Mouse (Mus musculus): Measurements from ENCODE around the gene Ccr1. TPM values are rescaled to one million over a fixed set of nuclear protein-coding genes. Genes with fewer than 3 reads are reported as not detected.

The Ccr1 gene
- polyA plus RNA-seq, 1 experiment from 2014 or later, result 4.2 TPM

GRCm38 (mm10) chr9:123949432-123949831 is 19.1 kb downstream of the Ccr1 start:
- ATAC-seq (ENCODE audit: insufficient number of reproducible peaks, low FRiP score, low TSS enrichment, low read depth), result no peak
- 81% methylated on average over 2 of the region's 2 CpGs for WGBS

DNA sequence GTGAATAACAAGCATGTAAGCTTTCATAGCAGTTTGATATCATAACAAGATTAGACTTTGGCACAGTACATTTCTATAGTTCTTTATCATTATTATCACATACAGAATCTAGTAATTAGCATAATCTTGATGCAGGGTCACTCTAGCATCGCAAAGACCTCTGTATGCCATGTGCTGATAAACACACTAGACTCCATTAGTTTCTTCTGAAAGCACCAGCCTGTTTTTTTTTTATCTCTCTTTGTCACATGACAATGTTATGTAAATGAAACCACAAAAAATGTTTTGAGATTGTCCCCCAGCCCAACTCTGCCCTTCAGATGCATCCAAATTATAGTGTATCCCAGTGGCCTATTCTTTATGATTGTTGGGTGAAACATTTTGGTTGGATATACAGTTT is 20.7 kb downstream of the Ccr1 start:
- Histone ChIP-seq H3K4me3 (no peak overlapping the region), H3K4me2 (no peak overlapping the region), H3K27ac (no peak overlapping the region), H3K9me3 (no peaks in the 10 kb centered on the region), H3K36me3 (no peaks in the 10 kb centered on the region), H3K9ac (no peak overlapping the region), H3K27me3 (no peaks in the 10 kb centered on the region), H3K4me1 (no peaks in the 10 kb centered on the region)
- ATAC-seq (ENCODE audit: insufficient number of reproducible peaks, low FRiP score, low TSS enrichment, low read depth), result no peak
- 80% methylated on average over 1 of the region's 1 CpGs for WGBS

More at GRCm38 (mm10) chr9:123949432-123949831, 19.1 kb downstream of the Ccr1 start:
- Histone ChIP-seq H3K4me2 (no peak overlapping the region), H3K9ac (no peak overlapping the region), H3K36me3 (no peaks in the 10 kb centered on the region), H3K27ac (no peak overlapping the region), H3K27me3 (no peaks in the 10 kb centered on the region), H3K9me3 (no peaks in the 10 kb centered on the region), H3K4me1 (no peaks in the 10 kb centered on the region), H3K4me3 (no peak overlapping the region)

GRCm38 (mm10) chr9:123942025-123942424 is 26.5 kb downstream of the Ccr1 start:
- WGBS, result 85% methylated on average over 3 of the region's 3 CpGs
- no peaks in the 10 kb centered on the region for H3K9me3 ChIP-seq
- no peak for ATAC-seq (ENCODE audit: insufficient number of reproducible peaks, low FRiP score, low TSS enrichment, low read depth)

GRCm38 (mm10) chr9:123941316-123941715 is 27.2 kb downstream of the Ccr1 start:
- no peak overlapping the region for H3K9ac ChIP-seq
- H3K36me3 ChIP-seq, result no peaks in the 10 kb centered on the region
- H3K4me2 ChIP-seq, result no peak overlapping the region
- ATAC-seq (ENCODE audit: insufficient number of reproducible peaks, low FRiP score, low TSS enrichment, low read depth), result no peak
- H3K9me3 ChIP-seq, result no peaks in the 10 kb centered on the region
- H3K4me3 ChIP-seq, result no peak overlapping the region
- peak overlapping the region; percentile 8; the same call in 1 of the 2 replicates for H3K27ac ChIP-seq
- 70% methylated on average over 2 of the region's 2 CpGs for WGBS
- H3K4me1 ChIP-seq, result no peaks in the 10 kb centered on the region; the same call in 1 of the 2 replicates
- no peaks in the 10 kb centered on the region for H3K27me3 ChIP-seq

More at GRCm38 (mm10) chr9:123942025-123942424, 26.5 kb downstream of the Ccr1 start:
- Histone ChIP-seq H3K9ac (no peak overlapping the region), H3K4me3 (no peak overlapping the region), H3K27ac (no peak overlapping the region), H3K27me3 (no peaks in the 10 kb centered on the region), H3K36me3 (no peaks in the 10 kb centered on the region), H3K4me1 (no peaks in the 10 kb centered on the region; the same call in 1 of the 2 replicates), H3K4me2 (no peak overlapping the region)

- no peak for ATAC-seq (ENCODE audit: insufficient number of reproducible peaks, low FRiP score, low TSS enrichment, low read depth)
- no peak overlapping the region for H3K4me2 ChIP-seq
- no peaks in the 10 kb centered on the region for H3K9me3 ChIP-seq
- no peak overlapping the region for H3K4me3 ChIP-seq
- H3K9ac ChIP-seq, result no peak overlapping the region
- no peaks in the 10 kb centered on the region; the same call in 1 of the 2 replicates for H3K4me1 ChIP-seq
- no peaks in the 10 kb centered on the region for H3K27me3 ChIP-seq
- H3K27ac ChIP-seq, result peak overlapping the region; percentile 8; the same call in 1 of the 2 replicates
- no peaks in the 10 kb centered on the region for H3K36me3 ChIP-seq
Measured at GRCm38 (mm10) chr9:123940628-123941027, 27.9 kb downstream of the Ccr1 start.

DNA sequence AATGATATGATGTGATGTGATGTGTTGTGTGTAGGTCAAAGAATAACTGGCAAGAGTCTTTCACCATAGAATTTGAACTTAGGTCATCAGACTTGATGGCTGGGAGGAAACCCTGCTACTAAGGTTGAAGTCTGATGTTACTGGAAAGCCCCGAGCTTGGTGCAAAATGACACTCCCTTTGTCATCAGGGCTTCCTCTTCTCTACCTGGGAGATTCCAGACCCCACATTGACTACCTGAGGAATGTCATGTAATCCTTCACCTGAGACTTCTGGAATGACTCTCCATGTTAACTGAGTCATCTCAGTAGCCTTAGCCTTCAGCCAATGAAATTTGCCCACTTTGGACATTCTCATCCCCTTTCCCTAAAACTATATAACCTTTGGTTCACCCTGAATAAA is 28.3 kb downstream of the Ccr1 start:
- Histone ChIP-seq H3K9ac (no peak overlapping the region), H3K4me3 (no peak overlapping the region), H3K9me3 (no peaks in the 10 kb centered on the region), H3K27me3 (no peaks in the 10 kb centered on the region), H3K4me1 (no peaks in the 10 kb centered on the region; the same call in 1 of the 2 replicates), H3K36me3 (no peaks in the 10 kb centered on the region), H3K27ac (no peak overlapping the region), H3K4me2 (no peak overlapping the region)
- WGBS, result 71% methylated on average over 1 of the region's 1 CpGs
- ATAC-seq (ENCODE audit: insufficient number of reproducible peaks, low FRiP score, low TSS enrichment, low read depth), result no peak

DNA sequence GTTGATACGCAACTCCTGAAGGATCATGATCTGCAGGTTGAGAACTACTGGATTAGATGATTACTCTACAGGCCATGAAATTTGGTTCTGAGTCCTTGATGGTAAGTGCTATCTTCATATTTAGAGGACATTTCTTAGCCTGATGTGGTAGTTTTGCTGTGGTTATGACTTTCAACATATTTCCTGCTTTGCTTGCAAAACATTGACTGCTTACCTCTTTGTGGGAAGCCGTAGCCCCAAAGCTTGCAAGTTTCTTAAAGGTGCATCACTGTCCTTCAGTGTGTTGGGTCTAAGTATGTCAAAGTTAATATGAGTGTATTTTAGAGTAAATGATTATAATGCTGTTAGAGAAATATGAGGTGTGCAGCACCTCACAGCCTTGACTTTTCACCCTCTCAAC is 30.5 kb downstream of the Ccr1 start:
- Histone ChIP-seq H3K4me1 (no peaks in the 10 kb centered on the region; the same call in 1 of the 2 replicates), H3K4me2 (no peak overlapping the region), H3K4me3 (no peak overlapping the region), H3K27ac (no peak overlapping the region), H3K9ac (no peak overlapping the region), H3K36me3 (no peaks in the 10 kb centered on the region), H3K27me3 (no peaks in the 10 kb centered on the region), H3K9me3 (no peaks in the 10 kb centered on the region)
- WGBS, result 90% methylated on average over 2 of the region's 2 CpGs
- no peak for ATAC-seq (ENCODE audit: insufficient number of reproducible peaks, low FRiP score, low TSS enrichment, low read depth)

GRCm38 (mm10) chr9:123936604-123937280 is 31.8 kb downstream of the Ccr1 start:
- H3K4me2 ChIP-seq, result no peak overlapping the region
- no peaks in the 10 kb centered on the region for H3K27me3 ChIP-seq
- H3K9me3 ChIP-seq, result no peaks in the 10 kb centered on the region
- ATAC-seq (ENCODE audit: insufficient number of reproducible peaks, low FRiP score, low TSS enrichment, low read depth), result no peak
- no peaks in the 10 kb centered on the region for H3K36me3 ChIP-seq
- no peaks in the 10 kb centered on the region; the same call in 1 of the 2 replicates for H3K4me1 ChIP-seq
- no peak overlapping the region for H3K9ac ChIP-seq
- 76% methylated on average over 9 of the region's 9 CpGs for WGBS
- no peak overlapping the region for H3K4me3 ChIP-seq
- no peak overlapping the region for H3K27ac ChIP-seq

- Histone ChIP-seq H3K4me2 (no peak overlapping the region), H3K4me1 (no peaks in the 10 kb centered on the region), H3K9me3 (no peaks in the 10 kb centered on the region), H3K9ac (no peak overlapping the region), H3K36me3 (no peaks in the 10 kb centered on the region), H3K4me3 (no peak overlapping the region), H3K27ac (no peak overlapping the region), H3K27me3 (no peaks in the 10 kb centered on the region)
- ATAC-seq (ENCODE audit: insufficient number of reproducible peaks, low FRiP score, low TSS enrichment, low read depth), result no peak
- 88% methylated on average over 5 of the region's 5 CpGs for WGBS
Measured at GRCm38 (mm10) chr9:123935776-123936175, 32.7 kb downstream of the Ccr1 start.

DNA sequence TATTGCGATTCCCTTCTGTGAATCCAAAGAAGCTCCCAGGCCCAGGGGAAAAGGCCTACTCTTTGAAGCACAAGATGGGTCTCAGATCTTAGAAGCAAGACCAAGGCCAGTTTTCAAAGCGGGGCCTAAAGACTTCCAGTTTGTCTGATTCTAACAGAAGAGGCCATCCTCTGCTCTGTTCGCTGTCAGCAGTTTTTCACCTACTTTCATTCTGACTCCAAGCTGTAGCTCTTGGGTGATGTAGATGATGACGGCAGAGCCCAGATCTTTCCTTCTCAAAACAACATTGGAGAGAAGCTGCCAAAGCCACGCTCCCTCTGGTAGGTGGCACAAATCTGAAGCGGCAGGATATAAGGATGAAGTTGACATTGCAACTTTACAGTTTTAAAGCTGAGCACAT is 33.1 kb downstream of the Ccr1 start:
- H3K4me3 ChIP-seq, result no peak overlapping the region
- no peaks in the 10 kb centered on the region for H3K9me3 ChIP-seq
- 90% methylated on average over 6 of the region's 6 CpGs for WGBS
- H3K4me2 ChIP-seq, result no peak overlapping the region
- H3K4me1 ChIP-seq, result no peaks in the 10 kb centered on the region
- no peaks in the 10 kb centered on the region for H3K36me3 ChIP-seq
- H3K27ac ChIP-seq, result no peak overlapping the region
- no peaks in the 10 kb centered on the region for H3K27me3 ChIP-seq
- no peak for ATAC-seq (ENCODE audit: insufficient number of reproducible peaks, low FRiP score, low TSS enrichment, low read depth)
- H3K9ac ChIP-seq, result no peak overlapping the region

- Histone ChIP-seq H3K36me3 (no peaks in the 10 kb centered on the region), H3K27ac (no peak overlapping the region), H3K9ac (no peak overlapping the region), H3K27me3 (no peaks in the 10 kb centered on the region), H3K4me1 (no peaks in the 10 kb centered on the region), H3K4me2 (no peak overlapping the region), H3K4me3 (no peak overlapping the region), H3K9me3 (no peaks in the 10 kb centered on the region)
- WGBS, result 93% methylated on average over 5 of the region's 5 CpGs
- ATAC-seq (ENCODE audit: insufficient number of reproducible peaks, low FRiP score, low TSS enrichment, low read depth), result no peak
Measured at GRCm38 (mm10) chr9:123933716-123934445, 34.6 kb downstream of the Ccr1 start.

GRCm38 (mm10) chr9:123932911-123933675 is 35.4 kb downstream of the Ccr1 start:
- H3K9me3 ChIP-seq, result no peaks in the 10 kb centered on the region
- no peak overlapping the region for H3K4me2 ChIP-seq
- no peak overlapping the region for H3K9ac ChIP-seq
- no peaks in the 10 kb centered on the region for H3K27me3 ChIP-seq
- no peaks in the 10 kb centered on the region for H3K36me3 ChIP-seq
- no peak overlapping the region for H3K27ac ChIP-seq
- 93% methylated on average over 19 of the region's 19 CpGs for WGBS
- no peak for ATAC-seq (ENCODE audit: insufficient number of reproducible peaks, low FRiP score, low TSS enrichment, low read depth)
- no peak overlapping the region for H3K4me3 ChIP-seq
- H3K4me1 ChIP-seq, result no peaks in the 10 kb centered on the region

Measured in limb, embryonic 15.5 days (tissue).